Mouse (Mus musculus) CH12.LX (cell line): Measurements from ENCODE around the gene Krtap4-2. TPM values are rescaled to one million over a fixed set of nuclear protein-coding genes. Genes with fewer than 3 reads are reported as not detected.
"Not testable (repeated sequence)": the region's sequence is repeated elsewhere in the genome, so short reads cannot be mapped to it uniquely, and the experiment has no call there.

ENCODE experiments used
- DNase-seq: peaks from one replicate; pipeline ENCODE4 v3.0.0-alpha.2; 2013; ENCODE audit errors: extremely low read depth
- H3K27ac ChIP-seq: 2 replicates; pipeline ENCODE4 v1.5.1; 2012; ENCODE audit warnings: low read depth, mild to moderate bottlenecking, control low read depth, moderate library complexity; ENCODE audit not compliant: insufficient read depth
- H3K27me3 ChIP-seq: replicated peaks from 2 replicates; pipeline ENCODE3; 2012; ENCODE audit warnings: inconsistent platforms
- H3K36me3 ChIP-seq, 2 experiments: replicated peaks in 1 of 2; 2 replicates each; pipeline versions ENCODE3 to v1.6.1; 2012; ENCODE audit warnings: inconsistent platforms in 1 of 2, low read length in 1 of 2, mild to moderate bottlenecking in 1 of 2, mixed read lengths in 1 of 2, moderate library complexity in 1 of 2; ENCODE audit not compliant: control insufficient read depth in 1 of 2, insufficient read depth in 1 of 2
- H3K4me1 ChIP-seq, 2 experiments: 2 replicates each; pipeline ENCODE4 v1.6.1; 2012; ENCODE audit warnings: inconsistent platforms in 1 of 2, moderate library complexity in 1 of 2; ENCODE audit not compliant: insufficient read depth in 2 of 2, control insufficient read depth in 1 of 2
- H3K4me2 ChIP-seq: 2 replicates; pipeline ENCODE4 v1.6.1; 2012; ENCODE audit warnings: low read depth, mild to moderate bottlenecking, control low read depth; ENCODE audit not compliant: poor library complexity, insufficient read depth, severe bottlenecking
- H3K4me3 ChIP-seq, 3 experiments: fragments of 150-350 bp in 1 of 3; sonication (generic) in 1 of 3; replicated peaks in 1 of 3; 2 replicates each; pipeline versions ENCODE3 to v1.5.1; 2011 to 2012; ENCODE audit warnings: low read depth in 2 of 3, low read length in 2 of 3, mild to moderate bottlenecking in 2 of 3, moderate library complexity in 2 of 3, control low read depth in 1 of 3, improper control_type of control experiment in 1 of 3, inconsistent platforms in 1 of 3, mixed read lengths in 1 of 3; ENCODE audit not compliant: poor library complexity in 1 of 3
- H3K79me2 ChIP-seq: replicated peaks from 2 replicates; pipeline ENCODE4 v1.6.1; 2012; ENCODE audit warnings: mild to moderate bottlenecking, moderate library complexity; ENCODE audit not compliant: control insufficient read depth, poor library complexity, insufficient read depth, severe bottlenecking; ENCODE audit errors: extremely low read depth
- H3K9ac ChIP-seq: 2 replicates; pipeline ENCODE4 v1.6.1; 2012; ENCODE audit warnings: low read depth, mild to moderate bottlenecking, control low read depth, moderate library complexity; ENCODE audit not compliant: insufficient read depth
- H3K9me3 ChIP-seq: replicated peaks from 2 replicates; pipeline ENCODE3; 2012; ENCODE audit warnings: low read length, inconsistent platforms, mixed read lengths
- EP300 ChIP-seq: IDR thresholded peaks from 2 replicates; pipeline ENCODE4 v1.6.1; 2011; ENCODE audit warnings: low read length, improper control_type of control experiment
- HCFC1 ChIP-seq: IDR thresholded peaks from 2 replicates; pipeline ENCODE4 v1.6.1; 2012; ENCODE audit warnings: low read depth, mild to moderate bottlenecking, inconsistent platforms, low read length, improper control_type of control experiment
- IRF4 ChIP-seq: IDR thresholded peaks from 2 replicates; pipeline ENCODE4 v1.6.1; 2014; ENCODE audit warnings: low read depth, mild to moderate bottlenecking, inconsistent platforms, low read length, improper control_type of control experiment
- JUN ChIP-seq: IDR thresholded peaks from 2 replicates; pipeline ENCODE4 v1.6.1; 2011; ENCODE audit warnings: low read depth, mild to moderate bottlenecking, low read length, improper control_type of control experiment, moderate library complexity; ENCODE audit not compliant: insufficient read depth
- MAX ChIP-seq: IDR thresholded peaks from 2 replicates; pipeline ENCODE4 v1.6.1; 2011; ENCODE audit warnings: low read length, improper control_type of control experiment
- MYC ChIP-seq: IDR thresholded peaks from 2 replicates; pipeline ENCODE4 v1.6.1; 2011; ENCODE audit warnings: low read depth, mild to moderate bottlenecking, improper control_type of control experiment, low read length
- NRF1 ChIP-seq: IDR thresholded peaks from 2 replicates; pipeline ENCODE4 v1.6.1; 2014; ENCODE audit warnings: low read depth, mild to moderate bottlenecking, inconsistent platforms, low read length, improper control_type of control experiment, moderate library complexity
- PAX5 ChIP-seq: IDR thresholded peaks from 2 replicates; pipeline ENCODE4 v1.6.1; 2012; ENCODE audit warnings: low read length, inconsistent platforms, mixed read lengths
- RAD21 ChIP-seq: IDR thresholded peaks from 2 replicates; pipeline ENCODE4 v1.6.1; 2011; ENCODE audit warnings: low read depth, mild to moderate bottlenecking, low read length, improper control_type of control experiment, moderate library complexity
- RCOR1 ChIP-seq: conservative IDR thresholded peaks from 2 replicates; pipeline ENCODE4 v1.6.1; 2012; ENCODE audit warnings: low read depth, mild to moderate bottlenecking, inconsistent platforms, low read length, improper control_type of control experiment
- SIN3A ChIP-seq: IDR thresholded peaks from 2 replicates; pipeline ENCODE4 v1.6.1; 2012; ENCODE audit warnings: low read length, improper control_type of control experiment, inconsistent platforms
- SMC3 ChIP-seq: IDR thresholded peaks from 2 replicates; pipeline ENCODE4 v1.6.1; 2011; ENCODE audit warnings: low read depth, low read length, improper control_type of control experiment
- TBP ChIP-seq: conservative IDR thresholded peaks from 2 replicates; pipeline ENCODE4 v1.6.1; 2011; ENCODE audit warnings: low read depth, low read length, improper control_type of control experiment
- TCF12 ChIP-seq: IDR thresholded peaks from 2 replicates; pipeline ENCODE4 v1.6.1; 2014; ENCODE audit warnings: low read depth, mild to moderate bottlenecking, inconsistent platforms, low read length, improper control_type of control experiment
- ZMIZ1 ChIP-seq: IDR thresholded peaks from 2 replicates; pipeline ENCODE4 v1.6.1; 2012; ENCODE audit warnings: low read depth, mild to moderate bottlenecking, inconsistent platforms, low read length, improper control_type of control experiment
- dilution Hi-C: fragments of 300-500 bp; cut with MboI; formaldehyde crosslinking; loops from 2 replicates; pipeline ENCODE4 v1.14.3; 2020; ENCODE audit warnings: low sequenced_read_pairs; ENCODE audit not compliant: extremely low pct_unique_long_range_greater_than_20kb, extremely low pct_ligation_motif_present
- in situ Hi-C: fragments of 300-500 bp; cut with MboI; formaldehyde crosslinking; loops from 3 replicates; pipeline ENCODE4 v1.14.3; 2019; ENCODE audit warnings: low sequenced_read_pairs, low pct_ligation_motif_present, low pct_unique_long_range_greater_than_20kb, mixed read lengths
- polyA plus RNA-seq: library from polyadenylated mRNA; unstranded; fragments of >175 nt; gene quantifications from 2 replicates; pipeline ENCODE4 v1.2.1, GENCODE M21; 2012; ENCODE audit warnings: low read depth; ENCODE audit not compliant: insufficient read length
- total RNA-seq, 2 experiments: library from RNA; depleted of rRNA; stranded (reverse); fragments of 300-350 nt in 1 of 2; fragments of >200 nt in 1 of 2; gene quantifications; 2 replicates each; pipeline ENCODE4 v1.2.3; 2012 to 2014

Gene Krtap4-2
- total and polyA plus RNA-seq, 3 experiments: not detected

DNA sequence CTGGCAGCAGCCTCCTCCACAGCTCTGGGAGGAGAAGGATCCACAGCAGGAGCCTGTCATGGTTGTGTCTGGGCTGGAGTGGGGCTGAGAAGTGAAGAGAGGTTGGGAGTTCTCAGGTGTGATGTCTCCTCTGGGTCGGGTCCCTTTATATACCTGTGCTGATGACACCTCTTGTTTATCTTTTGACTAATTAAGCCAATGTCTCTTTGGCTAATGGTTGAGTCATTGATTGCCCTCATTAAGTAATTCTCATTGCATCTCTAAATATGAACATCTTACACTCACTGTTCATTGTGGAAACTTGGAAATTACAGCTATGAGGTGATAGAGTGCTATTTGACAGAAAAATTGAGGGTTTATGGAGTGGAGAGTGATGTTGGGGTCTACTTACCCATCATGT, 31.7 kb downstream of the Krtap4-2 start, which contains the start of gene Gm11938:
Gm11938 (minus strand) TSS at position 101 of the 400 bp plus-strand sequence.
- H3K9me3 ChIP-seq, H3K9ac ChIP-seq, H3K79me2 ChIP-seq, dilution Hi-C loops, H3K36me3 ChIP-seq, H3K4me2 ChIP-seq, H3K4me3 ChIP-seq, H3K27ac ChIP-seq, in situ Hi-C loops, H3K4me1 ChIP-seq, DNase-seq: not testable (repeated sequence)
- H3K27me3 ChIP-seq: peaks cover 73% of the 10 kb centered on the region

DNA sequence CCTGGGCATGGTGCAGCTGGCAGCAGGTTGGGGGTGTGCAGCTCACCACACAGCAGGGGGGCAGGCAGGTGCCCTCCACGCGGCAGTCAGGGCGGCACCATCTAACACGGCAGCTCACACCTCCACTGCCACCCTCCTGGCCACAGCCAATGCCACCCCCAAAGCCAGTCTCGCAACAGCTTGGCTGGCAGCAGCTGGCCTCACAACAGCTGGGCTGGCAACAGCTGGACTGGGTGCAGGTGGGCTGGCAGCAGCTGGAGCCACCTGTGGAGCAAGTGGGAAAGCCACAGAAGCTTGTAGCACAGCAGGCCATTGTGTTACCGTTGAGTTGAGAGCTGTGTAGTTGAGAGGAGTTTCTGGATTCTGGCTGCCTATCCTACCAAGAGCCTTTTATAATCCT, 37.1 kb downstream of the Krtap4-2 start, which contains the start of gene Krtap9-3:
Krtap9-3 (minus strand) TSS at position 364 of the 400 bp plus-strand sequence.
- H3K4me2 ChIP-seq, H3K27ac ChIP-seq, H3K4me3 ChIP-seq, DNase-seq, H3K9me3 ChIP-seq, in situ Hi-C loops, H3K4me1 ChIP-seq, H3K79me2 ChIP-seq, dilution Hi-C loops, H3K36me3 ChIP-seq, H3K9ac ChIP-seq: not testable (repeated sequence)
- H3K27me3 ChIP-seq: peaks cover 82% of the 10 kb centered on the region

DNA sequence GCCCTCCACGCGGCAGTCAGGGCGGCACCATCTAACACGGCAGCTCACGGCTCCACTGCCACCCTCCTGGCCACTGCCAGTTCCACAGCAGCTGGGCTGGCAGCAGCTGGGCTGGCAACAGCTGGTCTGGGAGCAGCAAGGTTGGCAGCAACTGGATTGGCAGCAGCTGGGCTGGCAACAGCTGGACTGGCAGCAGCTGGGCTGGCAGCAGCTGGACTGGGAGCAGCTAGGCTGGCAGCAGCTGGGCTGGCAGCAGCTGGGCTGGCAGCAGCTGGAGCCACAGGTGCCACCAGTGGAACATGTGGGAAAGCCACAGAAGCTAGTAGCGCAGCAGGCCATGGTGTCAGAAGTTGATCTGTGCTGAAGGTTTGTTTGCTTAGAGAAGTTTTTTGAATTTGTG, 43.9 kb downstream of the Krtap4-2 start, which contains the start of gene Krtap1-3:
Krtap1-3 (minus strand) TSS at position 359 of the 400 bp plus-strand sequence.
- H3K79me2 ChIP-seq: no peaks in the 10 kb centered on the region
- H3K36me3 ChIP-seq: no peaks in the 10 kb centered on the region
- no peak within 1 kb of the TSS for H3K4me3 ChIP-seq
- H3K4me2 ChIP-seq: no peak within 1 kb of the TSS
- H3K27ac ChIP-seq: no peak within 1 kb of the TSS
- peaks cover 80% of the 10 kb centered on the region for H3K27me3 ChIP-seq
- H3K9me3 ChIP-seq: no peaks in the 10 kb centered on the region
- DNase-seq: no peak
- dilution Hi-C loops: no loop called here
- in situ Hi-C loops: no loop called here
- TF ChIP-seq HCFC1 (no peak), SIN3A (no peak)
- H3K9ac ChIP-seq: no peak within 1 kb of the TSS
- no peaks in the 10 kb centered on the region for H3K4me1 ChIP-seq

DNA sequence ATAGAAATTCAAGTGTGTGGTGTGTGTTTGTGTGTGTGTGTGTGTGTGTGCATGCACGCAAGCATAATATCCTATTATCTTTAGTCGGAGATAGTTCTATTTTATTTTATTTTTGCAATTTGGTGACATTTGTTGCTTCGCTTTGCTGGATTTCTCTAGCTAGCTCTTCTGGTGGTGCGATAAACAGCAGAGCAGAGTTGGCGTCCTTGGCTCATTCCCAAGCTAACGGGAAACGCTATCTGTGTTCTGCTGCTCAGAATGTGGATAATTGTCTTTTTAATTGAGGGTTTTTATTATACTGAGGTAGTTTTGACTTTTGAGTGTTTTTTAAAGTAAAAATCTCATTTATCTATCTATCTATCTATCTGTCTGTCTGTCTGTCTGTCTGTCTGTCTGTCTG, 49.8 kb downstream of the Krtap4-2 start:
- in situ Hi-C loops: no loop called here
- dilution Hi-C loops: no loop called here

More for the DNA sequence above, 49.8 kb downstream of the Krtap4-2 start:
- H3K4me3 ChIP-seq: no peak overlapping the region
- H3K27me3 ChIP-seq: peaks cover 67% of the 10 kb centered on the region
- no peak overlapping the region for H3K4me2 ChIP-seq
- no peak overlapping the region for H3K27ac ChIP-seq
- peaks cover 4% of the 10 kb centered on the region for H3K9me3 ChIP-seq
- no peak for DNase-seq
- no peaks in the 10 kb centered on the region for H3K4me1 ChIP-seq
- no peak overlapping the region for H3K9ac ChIP-seq
- no peaks in the 10 kb centered on the region for H3K79me2 ChIP-seq
- no peaks in the 10 kb centered on the region for H3K36me3 ChIP-seq
- TF ChIP-seq IRF4 (no peak), MAX (no peak), JUN (no peak), RCOR1 (no peak), ZMIZ1 (no peak), RAD21 (no peak), TBP (no peak), NRF1 (no peak), SMC3 (no peak), PAX5 (no peak), TCF12 (no peak), MYC (no peak), EP300 (no peak)
- TF ChIP-seq, all 38 proteins: peak for 0
